Mouse (Mus musculus) erythroblast, embryonic 14.5 days (primary cell): ENCODE measurements around the gene H2afy2. TPM values are rescaled to one million over a fixed set of nuclear protein-coding genes. Genes with fewer than 3 reads are reported as not detected.
A peak's percentile ranks its signal among the peaks of the same experiment; 100 is the strongest.

Experiments
- H3K27me3 ChIP-seq: 2 replicates; pipeline ENCODE4 v1.6.1; 2012; ENCODE audit warnings: inconsistent platforms; ENCODE audit not compliant: control insufficient read depth
- H3K36me3 ChIP-seq: 2 replicates; pipeline ENCODE4 v1.6.1; 2012; ENCODE audit warnings: mild to moderate bottlenecking, inconsistent platforms; ENCODE audit not compliant: control insufficient read depth
- H3K4me1 ChIP-seq: 2 replicates; pipeline ENCODE4 v1.6.1; 2012; ENCODE audit warnings: inconsistent platforms; ENCODE audit not compliant: control insufficient read depth
- H3K4me3 ChIP-seq: replicated peaks from 2 replicates; pipeline ENCODE3; 2012; ENCODE audit warnings: moderate library complexity, mild to moderate bottlenecking, inconsistent platforms
- H3K9me3 ChIP-seq: 2 replicates; pipeline ENCODE4 v1.6.1; 2012; ENCODE audit warnings: low read length, inconsistent platforms, mixed read lengths; ENCODE audit not compliant: control insufficient read depth
- GATA1 ChIP-seq: IDR thresholded peaks from 2 replicates; pipeline ENCODE4 v1.6.1; 2012; ENCODE audit warnings: low read length, inconsistent platforms, mixed read lengths
- TAL1 ChIP-seq: IDR thresholded peaks from 3 replicates; pipeline ENCODE4 v1.6.1; 2012; ENCODE audit warnings: low read length, inconsistent platforms, mixed read lengths
- polyA plus RNA-seq: library from polyadenylated mRNA; stranded (reverse); fragments of >175 nt; gene quantifications from 2 replicates; pipeline ENCODE4 v1.2.3, GENCODE M21; 2012

Gene H2afy2
- not detected in 2 replicates for polyA plus RNA-seq

DNA sequence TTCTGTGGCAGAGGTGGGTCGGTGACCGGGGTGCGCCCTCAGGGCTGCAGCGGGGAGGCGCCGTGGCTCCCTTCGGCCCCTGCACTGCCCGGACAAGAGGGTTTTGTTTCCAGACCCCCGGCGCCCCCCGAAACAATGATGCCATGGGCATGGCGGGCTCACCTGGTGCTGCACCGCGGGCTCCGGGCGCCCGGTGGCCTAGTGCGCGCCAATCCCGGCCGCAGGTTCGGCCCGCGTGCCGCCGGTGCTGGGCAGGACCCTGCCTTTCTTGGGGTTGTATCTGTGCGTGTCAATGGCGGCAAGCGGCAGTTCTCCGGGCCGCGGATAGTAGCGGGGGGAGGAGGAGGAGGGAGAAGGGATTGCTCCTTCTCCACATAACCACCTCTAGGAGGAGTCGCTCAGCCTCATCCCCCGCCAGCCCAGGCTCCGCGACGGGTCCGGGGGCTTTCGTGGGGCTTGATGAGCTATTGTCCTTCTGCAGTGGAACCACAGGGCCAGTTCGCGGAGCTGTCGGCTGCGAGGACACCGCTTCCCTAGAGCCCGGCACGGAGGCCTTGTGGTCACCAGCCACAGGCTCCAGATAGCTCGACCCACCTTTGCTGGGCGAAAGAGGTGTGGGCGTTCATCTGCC, at the start of gene H2afy2:
Gene H2afy2 (minus strand): TSS at position 527 of the 631 bp plus-strand sequence.
- Histone ChIP-seq H3K36me3 (no peaks in the 10 kb centered on the region), H3K4me1 (no peaks in the 10 kb centered on the region), H3K9me3 (no peaks in the 10 kb centered on the region), H3K4me3 (peak within 1 kb of the TSS; percentile 43), H3K27me3 (peaks cover 37% of the 10 kb centered on the region)
- TF ChIP-seq GATA1 (no peak), TAL1 (no peak)

- Histone ChIP-seq H3K36me3 (no peaks in the 10 kb centered on the region), H3K27me3 (no peaks in the 10 kb centered on the region), H3K4me1 (no peaks in the 10 kb centered on the region), H3K9me3 (peaks cover 5% of the 10 kb centered on the region), H3K4me3 (no peak overlapping the region)
- TF ChIP-seq GATA1 = no peak
- no peak for TF ChIP-seq TAL1
Measured at GRCm38 (mm10) chr10:61832713-61833112, 48.8 kb upstream of the H2afy2 start.

DNA sequence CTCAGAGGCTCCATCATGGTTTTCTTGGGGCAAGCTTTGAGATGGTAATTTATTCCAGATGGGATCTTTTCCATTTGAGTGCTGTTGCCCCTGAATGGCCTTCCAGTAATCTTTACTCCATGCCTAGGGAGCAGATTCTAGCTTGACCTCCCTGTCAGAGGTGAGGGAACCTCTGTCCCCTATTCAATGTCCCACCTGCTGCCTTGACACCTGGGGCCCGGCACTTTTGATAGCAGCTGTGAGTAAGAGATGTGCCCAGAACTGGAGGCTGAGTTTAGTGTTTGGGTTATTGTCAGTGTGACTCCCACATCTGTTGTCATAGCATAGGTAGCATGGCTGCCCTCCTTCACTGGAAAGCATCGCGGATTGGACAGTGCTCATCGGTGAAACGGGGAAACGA, 47.8 kb upstream of the H2afy2 start:
- H3K36me3 ChIP-seq = no peaks in the 10 kb centered on the region
- H3K4me3 ChIP-seq = no peak overlapping the region
- TF ChIP-seq TAL1 (no peak), GATA1 (no peak)
- H3K27me3 ChIP-seq = no peaks in the 10 kb centered on the region
- H3K9me3 ChIP-seq = peaks cover 5% of the 10 kb centered on the region
- H3K4me1 ChIP-seq = no peaks in the 10 kb centered on the region

DNA sequence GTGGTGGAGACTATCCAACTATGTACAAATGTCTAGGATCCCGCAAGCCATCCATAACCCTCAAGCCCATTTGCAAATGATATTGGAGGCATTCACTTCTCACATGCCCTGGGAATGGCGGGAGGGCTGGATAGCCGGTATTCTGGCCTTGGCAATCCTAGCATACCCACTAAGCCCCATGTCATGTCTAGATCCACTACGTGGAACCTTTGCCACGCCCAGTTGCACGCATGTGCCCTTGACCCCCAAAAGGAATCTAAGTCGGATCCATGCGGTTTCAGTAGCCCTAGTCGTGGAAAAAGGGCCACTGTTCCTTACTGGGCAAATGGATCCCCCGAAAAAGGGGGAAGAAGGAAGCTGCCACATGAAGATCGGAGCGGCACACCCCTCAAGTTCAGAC, 47.3 kb upstream of the H2afy2 start:
- H3K4me1 ChIP-seq = no peaks in the 10 kb centered on the region
- TF ChIP-seq GATA1 (no peak), TAL1 (no peak)

DNA sequence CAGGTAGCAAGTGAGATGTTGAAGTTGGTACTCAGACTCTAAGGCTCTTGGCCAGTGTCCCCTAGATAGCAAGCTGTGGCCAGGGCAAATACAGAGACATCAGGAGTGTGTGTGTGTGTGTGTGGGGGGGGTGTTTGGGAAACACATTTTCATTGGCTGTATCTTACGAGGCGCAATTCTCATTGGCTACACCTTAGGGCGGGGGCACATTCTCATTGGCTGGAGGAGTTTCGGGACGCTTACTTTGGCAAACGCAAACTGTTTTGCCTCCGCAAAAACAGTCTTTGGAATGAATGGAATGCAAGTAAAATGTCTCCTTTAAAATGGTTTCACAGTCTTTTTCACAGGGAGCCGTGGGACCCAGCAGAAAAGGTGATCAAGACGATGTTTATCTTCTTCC, 46.9 kb upstream of the H2afy2 start:
- TF ChIP-seq GATA1 (no peak), TAL1 (no peak)
- H3K4me3 ChIP-seq = no peak overlapping the region
- H3K36me3 ChIP-seq = no peaks in the 10 kb centered on the region
- no peaks in the 10 kb centered on the region for H3K27me3 ChIP-seq
- H3K9me3 ChIP-seq = peaks cover 5% of the 10 kb centered on the region
- H3K4me1 ChIP-seq = no peaks in the 10 kb centered on the region

More for the DNA sequence above, 47.3 kb upstream of the H2afy2 start:
- Histone ChIP-seq H3K27me3 (no peaks in the 10 kb centered on the region), H3K9me3 (peaks cover 5% of the 10 kb centered on the region), H3K4me3 (no peak overlapping the region), H3K36me3 (no peaks in the 10 kb centered on the region)

GRCm38 (mm10) chr10:61829046-61829445, 45.1 kb upstream of the H2afy2 start:
- Histone ChIP-seq H3K4me1 (no peaks in the 10 kb centered on the region), H3K27me3 (no peaks in the 10 kb centered on the region), H3K9me3 (no peaks in the 10 kb centered on the region), H3K4me3 (no peak overlapping the region), H3K36me3 (no peaks in the 10 kb centered on the region)
- TF ChIP-seq TAL1 (no peak), GATA1 (no peak)

GRCm38 (mm10) chr10:61827950-61828936, 44.3 kb upstream of the H2afy2 start:
- no peaks in the 10 kb centered on the region for H3K36me3 ChIP-seq
- no peak for TF ChIP-seq TAL1
- TF ChIP-seq GATA1 = no peak
- no peaks in the 10 kb centered on the region for H3K9me3 ChIP-seq

DNA sequence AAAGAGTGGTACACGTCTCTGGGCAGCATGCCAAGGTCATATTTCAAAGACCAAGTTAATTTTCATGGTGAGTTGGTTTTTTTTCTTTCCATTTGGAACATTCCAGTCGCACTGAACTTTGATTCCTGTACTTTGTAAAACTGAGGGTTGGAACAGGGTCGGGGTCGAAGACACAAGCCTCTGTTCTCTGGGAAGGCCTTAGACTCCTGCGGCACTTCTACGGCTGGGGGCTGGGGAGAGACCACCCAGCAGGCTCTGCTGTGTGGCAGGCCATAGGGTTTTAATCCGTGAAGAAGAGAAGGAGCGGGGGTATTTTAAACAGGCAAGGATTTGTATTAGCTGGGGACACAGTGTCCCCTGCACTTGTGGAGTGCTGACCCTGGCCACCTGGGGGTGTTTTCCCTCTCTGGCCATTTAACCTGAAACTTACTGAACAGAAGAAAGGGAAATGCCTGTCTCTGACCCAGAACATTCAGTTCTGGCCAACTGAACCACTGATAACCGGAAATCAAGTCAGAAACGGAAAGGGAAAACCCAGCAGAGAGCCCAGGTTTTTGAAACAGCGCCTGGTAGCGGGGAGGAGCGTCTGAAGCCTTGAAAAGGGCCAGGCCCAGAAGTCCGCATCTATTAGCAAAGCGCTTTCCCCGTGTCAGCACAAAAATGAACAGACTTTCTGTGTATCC, 42.9 kb upstream of the H2afy2 start:
- no peak for TF ChIP-seq TAL1
- no peak for TF ChIP-seq GATA1
- Histone ChIP-seq H3K4me3 (no peak overlapping the region), H3K9me3 (no peaks in the 10 kb centered on the region), H3K27me3 (no peaks in the 10 kb centered on the region), H3K36me3 (no peaks in the 10 kb centered on the region), H3K4me1 (no peaks in the 10 kb centered on the region)

More at GRCm38 (mm10) chr10:61827950-61828936, 44.3 kb upstream of the H2afy2 start:
- no peaks in the 10 kb centered on the region for H3K27me3 ChIP-seq
- no peak overlapping the region for H3K4me3 ChIP-seq
- H3K4me1 ChIP-seq = no peaks in the 10 kb centered on the region
